8 mouse cellular contexts compared by ENCODE assay signal in genomic region chr9:118488896-118489578, GRCm38 (mm10). TPM values are rescaled to one million over a fixed set of nuclear protein-coding genes. Genes with fewer than 3 reads are reported as not detected.
DNase-seq lines count a peak whose midpoint lies in the region; ATAC-seq and TF ChIP-seq lines count a peak whose summit lies in the region.

No protein-coding gene starts in this region.

- 5% methylated on average over 20 of the region's 20 CpGs for WGBS in kidney, adult 2 months
- 2% methylated on average over 20 of the region's 20 CpGs for WGBS in heart, postnatal 0 days
- under 1% methylated on average over 20 of the region's 20 CpGs for WGBS in midbrain, embryonic 12.5 days

- TF ChIP-seq RAD21 in MEL (IDR thresholded peaks at IDR 0.05; ENCODE audit: low read depth, low read length), result no peak

- H3K79me2 ChIP-seq in MEL (ENCODE audit: control insufficient read depth, insufficient read depth, low read length, poor library complexity), result no peaks in the 10 kb centered on the region

- DNase-seq in kidney, adult 2 months, result no peak
- DNase-seq in kidney, postnatal 36 days, result no peak
- no peak for DNase-seq in MEL (ENCODE audit: low read depth, low spot score)
- DNase-seq in heart, postnatal 0 days (ENCODE audit: low spot score), result no peak
- DNase-seq in right cerebral cortex, postnatal 4 days, result no peak
- DNase-seq in ovary, postnatal 10 days (ENCODE audit: low spot score), result no peak

- TF ChIP-seq POLR2A in kidney, adult 2 months (IDR thresholded peaks at IDR 0.05; ENCODE audit: low read depth, low read length), result no peak
- no peak for TF ChIP-seq POLR2A in MEL (IDR thresholded peaks at IDR 0.05; ENCODE audit: control insufficient read depth in 1 of 2, insufficient read depth in 1 of 2, low read depth in 1 of 2, low read length in 2 of 2, poor library complexity in 1 of 2)

- H3K27me3 ChIP-seq in kidney, adult 2 months (replicated peaks; ENCODE audit: control insufficient read depth, insufficient read depth, low read length), result peaks cover 2% of the 10 kb centered on the region; the same call in 1 of the 2 replicates
- no peaks in the 10 kb centered on the region for H3K27me3 ChIP-seq in MEL (ENCODE audit: control insufficient read depth in 1 of 2, insufficient read depth in 2 of 2, low read length in 2 of 2)
- peaks cover 50% of the 10 kb centered on the region for H3K27me3 ChIP-seq in heart, postnatal 0 days (ENCODE audit: control insufficient read depth, insufficient read depth, low read length)
- H3K27me3 ChIP-seq in midbrain, embryonic 12.5 days, result peaks cover 75% of the 10 kb centered on the region

- H3K27ac ChIP-seq in kidney, adult 2 months (ENCODE audit: insufficient read depth, low read depth, low read length), result no peak overlapping the region
- no peak overlapping the region for H3K27ac ChIP-seq in MEL (ENCODE audit: control insufficient read depth, low read depth, low read length)
- H3K27ac ChIP-seq in heart, postnatal 0 days (ENCODE audit: low read depth), result no peak overlapping the region
- H3K27ac ChIP-seq in midbrain, embryonic 12.5 days (replicated peaks), result no peak overlapping the region

- peak overlapping the region; percentile 50; the same call in 1 of the 2 replicates for H3K4me3 ChIP-seq in kidney, adult 2 months (ENCODE audit: insufficient read depth, low read depth, low read length)
- H3K4me3 ChIP-seq in MEL (ENCODE audit: control insufficient read depth in 1 of 2, insufficient read depth in 1 of 2, low read depth in 2 of 2, low read length in 2 of 2), result peak overlapping the region in 1 of 2 experiments; percentile 53; a peak in 3 of 4 replicates
- peak overlapping the region; percentile 46 for H3K4me3 ChIP-seq in heart, postnatal 0 days (ENCODE audit: low read depth, low read length)
- peak overlapping the region; percentile 28 for H3K4me3 ChIP-seq in midbrain, embryonic 12.5 days

- H3K9me3 ChIP-seq in MEL (replicated peaks; ENCODE audit: insufficient read depth, low read length), result no peaks in the 10 kb centered on the region
- H3K9me3 ChIP-seq in heart, postnatal 0 days (replicated peaks; ENCODE audit: control insufficient read depth, low read length), result no peaks in the 10 kb centered on the region; the same call in 1 of the 2 replicates
- no peaks in the 10 kb centered on the region for H3K9me3 ChIP-seq in midbrain, embryonic 12.5 days

- no peaks in the 10 kb centered on the region for H3K36me3 ChIP-seq in kidney, adult 2 months (ENCODE audit: control insufficient read depth, insufficient read depth, low read length)
- peaks cover 0 to 4% of the 10 kb centered on the region in 2 experiments; a peak in 1 of 4 replicates for H3K36me3 ChIP-seq in MEL (ENCODE audit: control insufficient read depth in 1 of 2, insufficient read depth in 2 of 2, low read length in 2 of 2)
- no peaks in the 10 kb centered on the region for H3K36me3 ChIP-seq in heart, postnatal 0 days (replicated peaks; ENCODE audit: control insufficient read depth, insufficient read depth, low read length)
- no peaks in the 10 kb centered on the region for H3K36me3 ChIP-seq in midbrain, embryonic 12.5 days

- H3K4me1 ChIP-seq in kidney, adult 2 months (ENCODE audit: control insufficient read depth, insufficient read depth, low read length), result peaks cover 4% of the 10 kb centered on the region; the same call in 1 of the 2 replicates
- H3K4me1 ChIP-seq in MEL (ENCODE audit: control insufficient read depth in 1 of 2, insufficient read depth in 2 of 2, low read length in 2 of 2), result peaks cover 3 to 11% of the 10 kb centered on the region in 2 experiments
- H3K4me1 ChIP-seq in heart, postnatal 0 days (ENCODE audit: control insufficient read depth, insufficient read depth), result peaks cover 18% of the 10 kb centered on the region; the same call in 1 of the 2 replicates
- H3K4me1 ChIP-seq in midbrain, embryonic 12.5 days, result peaks cover 29% of the 10 kb centered on the region

- no peak for TF ChIP-seq CTCF in kidney, adult 2 months (conservative IDR thresholded peaks at IDR 0.05; ENCODE audit: insufficient read depth, insufficient read length, low read depth, low read length)
- TF ChIP-seq CTCF in MEL (IDR thresholded peaks at IDR 0.05 in 2 of 3, conservative IDR thresholded peaks at IDR 0.05 in 1 of 3; ENCODE audit: control insufficient read depth in 1 of 3, insufficient read depth in 1 of 3, low read depth in 2 of 3, low read length in 3 of 3, poor library complexity in 1 of 3, severe bottlenecking in 1 of 3), result no peak
- no peak for TF ChIP-seq CTCF in heart, postnatal 0 days (IDR thresholded peaks at IDR 0.05; ENCODE audit: low read depth)

- TF ChIP-seq EP300 in MEL (IDR thresholded peaks at IDR 0.05; ENCODE audit: low read depth in 1 of 2, low read length in 2 of 2), result no peak
- no peak for TF ChIP-seq EP300 in heart, postnatal 0 days (IDR thresholded peaks at IDR 0.05; ENCODE audit: low read depth)

- ATAC-seq in heart, postnatal 0 days (ENCODE audit: insufficient read depth, low read depth), result 0 out of 2 replicates have a peak, but pooled peaks have one; percentile 6
- ATAC-seq in midbrain, embryonic 12.5 days (ENCODE audit: low FRiP score, low read depth), result peak; percentile 34
- ATAC-seq in megakaryocyte-erythroid progenitor cell, adult 5-6 weeks (replicated peaks; ENCODE audit: low FRiP score, low TSS enrichment, poor library complexity, severe bottlenecking), result no peak

- H3K9ac ChIP-seq in MEL (ENCODE audit: control insufficient read depth, low read depth, low read length, poor library complexity, severe bottlenecking), result peak overlapping the region; percentile 60
- H3K9ac ChIP-seq in heart, postnatal 0 days (replicated peaks; ENCODE audit: low read depth, low read length), result no peak overlapping the region
- 0 out of 2 replicates have a peak overlapping the region, but pooled peaks have one; percentile 24 for H3K9ac ChIP-seq in midbrain, embryonic 12.5 days (replicated peaks)

- peak overlapping the region; percentile 88 for H3K4me2 ChIP-seq in heart, postnatal 0 days (ENCODE audit: low read depth, low read length)
- H3K4me2 ChIP-seq in midbrain, embryonic 12.5 days (replicated peaks), result peak overlapping the region; percentile 51

TF ChIP-seq in MEL, 35 proteins besides CTCF, POLR2A, EP300 and RAD21:
- TF ChIP-seq UBTF (IDR thresholded peaks at IDR 0.05; ENCODE audit: borderline replicate concordance, insufficient read depth, low read depth, low read length) (no peak), ZNF384 (IDR thresholded peaks at IDR 0.05; ENCODE audit: low read depth, low read length) (peak; percentile 55; the same call in 1 of the 2 replicates), ELF1 (IDR thresholded peaks at IDR 0.05; ENCODE audit: low read depth, low read length) (no peak)

RNA-seq across cellular contexts. Expression of gene Eomes, which starts 11.0 kb away (rescaled TPM):
- polyA plus RNA-seq in kidney, adult 2 months (2012; rRNA removed), result 0.05 and 0.36 TPM in 2 replicates
- not detected in 2 replicates for total RNA-seq in MEL (2012; rRNA removed)
- polyA plus RNA-seq in MEL (2012; ENCODE audit: insufficient read depth in 1 of 2, insufficient read length in 2 of 2, low read depth in 1 of 2, low replicate concordance in 2 of 2, missing spikeins in 1 of 2), result not detected
- not detected in 2 replicates for total RNA-seq in heart, postnatal 0 days (2014; rRNA removed; ENCODE audit: low replicate concordance)
- polyA plus RNA-seq in heart, postnatal 0 days (2015; fragmentation: Nextera tagmentation; extraction: Ambion mirVana), result not detected in 2 replicates
- polyA plus RNA-seq in midbrain, embryonic 12.5 days (2016; fragmentation: Nextera tagmentation; extraction: Ambion mirVana), result 0.85 and 2.9 TPM in 2 replicates
- not detected in 2 replicates for total RNA-seq in megakaryocyte-erythroid progenitor cell, adult 5-6 weeks (2014; fragmentation: Nextera tagmentation)
- 1.2 TPM in 1 of 2 replicates, not detected in the other for total RNA-seq in megakaryocyte-erythroid progenitor cell, adult 5-6 weeks (2017)

RNA-seq across cellular contexts. Expression of gene Golga4, which starts 17.0 kb away (rescaled TPM):
- 20.7 and 23.1 TPM in 2 replicates for polyA plus RNA-seq in kidney, adult 2 months (2012; rRNA removed)
- 29.1 and 29.8 TPM in 2 replicates for total RNA-seq in MEL (2012; rRNA removed)
- polyA plus RNA-seq in MEL (2012; ENCODE audit: insufficient read depth in 1 of 2, insufficient read length in 2 of 2, low read depth in 1 of 2, low replicate concordance in 2 of 2, missing spikeins in 1 of 2), result 100 to 1,000 TPM in 1 of 2 experiments, 10 to 100 TPM in 1; 38.9 to 465 TPM
- total RNA-seq in heart, postnatal 0 days (2014; rRNA removed; ENCODE audit: low replicate concordance), result 56.4 and 57.6 TPM in 2 replicates
- 40.9 and 45.3 TPM in 2 replicates for polyA plus RNA-seq in heart, postnatal 0 days (2015; fragmentation: Nextera tagmentation; extraction: Ambion mirVana)
- polyA plus RNA-seq in midbrain, embryonic 12.5 days (2016; fragmentation: Nextera tagmentation; extraction: Ambion mirVana), result 69.3 and 70.9 TPM in 2 replicates
- 48.5 and 49.5 TPM in 2 replicates for total RNA-seq in megakaryocyte-erythroid progenitor cell, adult 5-6 weeks (2014; fragmentation: Nextera tagmentation)
- total RNA-seq in megakaryocyte-erythroid progenitor cell, adult 5-6 weeks (2017), result 74.2 and 87.3 TPM in 2 replicates
